Mouse (Mus musculus): Measurements from ENCODE around the gene Sptan1. TPM values are rescaled to one million over a fixed set of nuclear protein-coding genes. Genes with fewer than 3 reads are reported as not detected.
A peak's percentile ranks its signal among the peaks of the same experiment; 100 is the strongest.

The Sptan1 gene
- polyA plus RNA-seq (2014; fragmentation: Nextera tagmentation; extraction: Ambion mirVana) = 312 and 331 TPM in 2 replicates

- H3K27ac ChIP-seq (replicated peaks; ENCODE audit: low read depth, low read length) = peak within 1 kb of the TSS; percentile 95
- DNase-seq = peak; percentile 98
- peak within 1 kb of the TSS; percentile 97 for H3K9ac ChIP-seq (replicated peaks; ENCODE audit: low read length)
- H3K9me3 ChIP-seq (ENCODE audit: control insufficient read depth, low read length) = no peaks in the 10 kb centered on the region
- peak; percentile 98 for ATAC-seq (ENCODE audit: low FRiP score, low TSS enrichment)
- no peaks in the 10 kb centered on the region for H3K27me3 ChIP-seq (ENCODE audit: control insufficient read depth, insufficient read depth, low read length)
- peak within 1 kb of the TSS; percentile 95 for H3K4me3 ChIP-seq (replicated peaks; ENCODE audit: low read depth, low read length)
- WGBS = under 1% methylated on average over 81 of the region's 82 CpGs
- H3K4me1 ChIP-seq (ENCODE audit: control insufficient read depth, insufficient read depth, low read length) = peaks cover 40% of the 10 kb centered on the region
- peak within 1 kb of the TSS; percentile 71 for H3K4me2 ChIP-seq (ENCODE audit: low read length)
- H3K36me3 ChIP-seq (ENCODE audit: control insufficient read depth, insufficient read depth, low read length) = peaks cover 25% of the 10 kb centered on the region
Measured at GRCm38 (mm10) chr2:29965250-29965843, at the start of gene Sptan1. TSS of gene Sptan1 (plus strand) at chr2:29965560.

DNA sequence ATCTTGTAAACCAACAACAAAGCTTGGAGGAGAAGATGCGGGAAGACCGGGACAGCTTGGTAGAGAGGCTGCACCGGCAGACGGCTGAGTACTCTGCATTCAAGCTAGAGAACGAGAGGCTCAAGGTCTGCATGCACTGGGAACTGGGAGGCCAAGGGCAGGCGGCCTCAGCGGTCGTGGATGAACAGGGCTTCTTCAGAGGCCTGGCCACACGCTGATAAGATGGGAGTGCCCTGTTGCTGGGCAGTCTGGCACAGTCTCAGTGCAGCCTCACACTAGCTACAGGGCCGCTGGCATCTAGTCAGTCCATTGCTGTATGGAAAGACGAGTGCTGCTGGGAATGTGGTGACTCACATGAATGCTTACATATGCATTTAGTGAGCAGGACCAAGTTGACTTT, 47.7 kb upstream of the Sptan1 start:
- DNase-seq (no peak), ATAC-seq (ENCODE audit: low FRiP score, low TSS enrichment) (no peak)
- Histone ChIP-seq H3K4me1 (ENCODE audit: control insufficient read depth, insufficient read depth, low read length) (no peaks in the 10 kb centered on the region), H3K4me2 (ENCODE audit: low read length) (no peak overlapping the region), H3K4me3 (replicated peaks; ENCODE audit: low read depth, low read length) (no peak overlapping the region), H3K9ac (replicated peaks; ENCODE audit: low read length) (no peak overlapping the region), H3K9me3 (ENCODE audit: control insufficient read depth, low read length) (no peaks in the 10 kb centered on the region), H3K27ac (replicated peaks; ENCODE audit: low read depth, low read length) (no peak overlapping the region), H3K27me3 (ENCODE audit: control insufficient read depth, insufficient read depth, low read length) (no peaks in the 10 kb centered on the region), H3K36me3 (ENCODE audit: control insufficient read depth, insufficient read depth, low read length) (peaks cover 89% of the 10 kb centered on the region)
- WGBS = 93% methylated on average over 11 of the region's 11 CpGs

DNA sequence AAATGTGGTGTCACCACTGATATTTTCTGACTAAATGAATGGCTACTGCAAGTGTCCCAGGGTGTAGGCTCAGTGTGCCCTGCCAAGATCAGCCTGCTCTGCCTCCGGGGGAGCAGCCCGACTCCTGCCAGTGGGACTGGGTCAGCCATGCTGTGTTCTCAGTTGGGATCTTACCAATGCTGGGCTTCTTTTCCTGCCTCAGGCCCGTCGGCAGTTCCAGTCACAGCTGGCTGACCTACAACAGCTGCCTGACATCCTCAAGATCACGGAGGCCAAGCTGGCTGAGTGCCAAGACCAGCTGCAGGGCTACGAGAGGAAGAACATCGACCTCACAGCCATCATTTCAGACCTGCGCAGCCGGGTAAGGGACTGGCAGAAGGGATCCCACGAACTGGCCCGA, 43.3 kb upstream of the Sptan1 start:
- H3K27me3 ChIP-seq (ENCODE audit: control insufficient read depth, insufficient read depth, low read length) = no peaks in the 10 kb centered on the region
- no peaks in the 10 kb centered on the region for H3K9me3 ChIP-seq (ENCODE audit: control insufficient read depth, low read length)
- ATAC-seq (ENCODE audit: low FRiP score, low TSS enrichment) (no peak), DNase-seq (peak; percentile 41)
- no peaks in the 10 kb centered on the region for H3K4me1 ChIP-seq (ENCODE audit: control insufficient read depth, insufficient read depth, low read length)
- H3K27ac ChIP-seq (replicated peaks; ENCODE audit: low read depth, low read length) = no peak overlapping the region
- peaks cover 94% of the 10 kb centered on the region for H3K36me3 ChIP-seq (ENCODE audit: control insufficient read depth, insufficient read depth, low read length)
- H3K4me2 ChIP-seq (ENCODE audit: low read length) = no peak overlapping the region
- no peak overlapping the region for H3K9ac ChIP-seq (replicated peaks; ENCODE audit: low read length)
- H3K4me3 ChIP-seq (replicated peaks; ENCODE audit: low read depth, low read length) = no peak overlapping the region
- WGBS = 68% methylated on average over 11 of the region's 11 CpGs

GRCm38 (mm10) chr2:29926542-29926941, 38.8 kb upstream of the Sptan1 start:
- Histone ChIP-seq H3K36me3 (ENCODE audit: control insufficient read depth, insufficient read depth, low read length) (peaks cover 98% of the 10 kb centered on the region), H3K9me3 (ENCODE audit: control insufficient read depth, low read length) (no peaks in the 10 kb centered on the region), H3K27me3 (ENCODE audit: control insufficient read depth, insufficient read depth, low read length) (no peaks in the 10 kb centered on the region), H3K27ac (replicated peaks; ENCODE audit: low read depth, low read length) (no peak overlapping the region), H3K4me1 (ENCODE audit: control insufficient read depth, insufficient read depth, low read length) (no peaks in the 10 kb centered on the region), H3K4me3 (replicated peaks; ENCODE audit: low read depth, low read length) (no peak overlapping the region), H3K4me2 (ENCODE audit: low read length) (no peak overlapping the region), H3K9ac (replicated peaks; ENCODE audit: low read length) (no peak overlapping the region)
- 93% methylated on average over 5 of the region's 5 CpGs for WGBS
- no peak for DNase-seq
- no peak for ATAC-seq (ENCODE audit: low FRiP score, low TSS enrichment)

GRCm38 (mm10) chr2:29930506-29930905, 34.9 kb upstream of the Sptan1 start:
- no peak for ATAC-seq (ENCODE audit: low FRiP score, low TSS enrichment)
- H3K4me3 ChIP-seq (replicated peaks; ENCODE audit: low read depth, low read length) = no peak overlapping the region
- no peaks in the 10 kb centered on the region for H3K4me1 ChIP-seq (ENCODE audit: control insufficient read depth, insufficient read depth, low read length)
- H3K9ac ChIP-seq (replicated peaks; ENCODE audit: low read length) = no peak overlapping the region
- H3K27me3 ChIP-seq (ENCODE audit: control insufficient read depth, insufficient read depth, low read length) = no peaks in the 10 kb centered on the region
- no peaks in the 10 kb centered on the region for H3K9me3 ChIP-seq (ENCODE audit: control insufficient read depth, low read length)
- no peak overlapping the region for H3K27ac ChIP-seq (replicated peaks; ENCODE audit: low read depth, low read length)
- WGBS = 93% methylated on average over 10 of the region's 10 CpGs
- peaks cover 60% of the 10 kb centered on the region for H3K36me3 ChIP-seq (ENCODE audit: control insufficient read depth, insufficient read depth, low read length)
- no peak for DNase-seq
- H3K4me2 ChIP-seq (ENCODE audit: low read length) = no peak overlapping the region

DNA sequence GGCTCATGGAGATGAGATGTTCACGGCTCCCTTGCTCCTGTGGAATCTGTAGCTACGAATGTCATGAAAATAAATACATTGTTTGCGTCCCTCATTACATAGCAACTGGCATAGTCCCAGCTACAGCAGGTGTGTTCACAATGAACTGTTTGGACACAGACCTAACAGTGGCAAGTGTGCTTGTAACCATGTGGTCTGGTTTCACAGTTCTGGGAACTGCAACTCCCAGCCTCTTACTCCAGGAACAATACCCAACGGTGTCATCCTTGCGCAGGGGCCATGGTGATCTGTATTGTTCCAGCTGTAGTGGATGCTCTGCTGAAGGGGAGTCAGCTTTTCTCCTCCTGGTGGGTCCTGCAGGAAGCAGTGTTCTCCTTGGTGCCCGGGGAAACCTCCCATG, 34.2 kb upstream of the Sptan1 start:
- no peaks in the 10 kb centered on the region for H3K27me3 ChIP-seq (ENCODE audit: control insufficient read depth, insufficient read depth, low read length)
- 90% methylated on average over 6 of the region's 6 CpGs for WGBS
- no peak overlapping the region for H3K9ac ChIP-seq (replicated peaks; ENCODE audit: low read length)
- no peak overlapping the region for H3K4me2 ChIP-seq (ENCODE audit: low read length)
- DNase-seq (no peak), ATAC-seq (ENCODE audit: low FRiP score, low TSS enrichment) (no peak)
- peaks cover 53% of the 10 kb centered on the region for H3K36me3 ChIP-seq (ENCODE audit: control insufficient read depth, insufficient read depth, low read length)
- H3K4me3 ChIP-seq (replicated peaks; ENCODE audit: low read depth, low read length) = no peak overlapping the region
- peaks cover 4% of the 10 kb centered on the region for H3K4me1 ChIP-seq (ENCODE audit: control insufficient read depth, insufficient read depth, low read length)
- no peaks in the 10 kb centered on the region for H3K9me3 ChIP-seq (ENCODE audit: control insufficient read depth, low read length)
- H3K27ac ChIP-seq (replicated peaks; ENCODE audit: low read depth, low read length) = no peak overlapping the region

GRCm38 (mm10) chr2:29934906-29935599, 30.3 kb upstream of the Sptan1 start, which contains the start of gene Gle1:
TSS of gene Gle1 (plus strand) at chr2:29935426.
- peaks cover 44% of the 10 kb centered on the region for H3K36me3 ChIP-seq (ENCODE audit: control insufficient read depth, insufficient read depth, low read length)
- ATAC-seq (ENCODE audit: low FRiP score, low TSS enrichment) = peak; percentile 94
- H3K4me3 ChIP-seq (replicated peaks; ENCODE audit: low read depth, low read length) = peak within 1 kb of the TSS; percentile 83
- WGBS = 3% methylated on average over 44 of the region's 44 CpGs
- H3K9ac ChIP-seq (replicated peaks; ENCODE audit: low read length) = peak within 1 kb of the TSS; percentile 58
- peak; percentile 98 for DNase-seq
- H3K4me1 ChIP-seq (ENCODE audit: control insufficient read depth, insufficient read depth, low read length) = peaks cover 4% of the 10 kb centered on the region
- no peaks in the 10 kb centered on the region for H3K27me3 ChIP-seq (ENCODE audit: control insufficient read depth, insufficient read depth, low read length)
- peak within 1 kb of the TSS; percentile 70 for H3K4me2 ChIP-seq (ENCODE audit: low read length)
- H3K27ac ChIP-seq (replicated peaks; ENCODE audit: low read depth, low read length) = peak within 1 kb of the TSS; percentile 83
- H3K9me3 ChIP-seq (ENCODE audit: control insufficient read depth, low read length) = no peaks in the 10 kb centered on the region

GRCm38 (mm10) chr2:29940073-29940472, 25.3 kb upstream of the Sptan1 start:
- H3K9ac ChIP-seq (replicated peaks; ENCODE audit: low read length) = no peak overlapping the region
- H3K4me3 ChIP-seq (replicated peaks; ENCODE audit: low read depth, low read length) = no peak overlapping the region
- DNase-seq = no peak
- WGBS = 96% methylated on average over 9 of the region's 9 CpGs
- ATAC-seq (ENCODE audit: low FRiP score, low TSS enrichment) = no peak
- no peak overlapping the region for H3K27ac ChIP-seq (replicated peaks; ENCODE audit: low read depth, low read length)
- H3K27me3 ChIP-seq (ENCODE audit: control insufficient read depth, insufficient read depth, low read length) = no peaks in the 10 kb centered on the region
- peaks cover 4% of the 10 kb centered on the region for H3K4me1 ChIP-seq (ENCODE audit: control insufficient read depth, insufficient read depth, low read length)
- H3K36me3 ChIP-seq (ENCODE audit: control insufficient read depth, insufficient read depth, low read length) = peaks cover 77% of the 10 kb centered on the region
- no peaks in the 10 kb centered on the region for H3K9me3 ChIP-seq (ENCODE audit: control insufficient read depth, low read length)
- H3K4me2 ChIP-seq (ENCODE audit: low read length) = no peak overlapping the region

DNA sequence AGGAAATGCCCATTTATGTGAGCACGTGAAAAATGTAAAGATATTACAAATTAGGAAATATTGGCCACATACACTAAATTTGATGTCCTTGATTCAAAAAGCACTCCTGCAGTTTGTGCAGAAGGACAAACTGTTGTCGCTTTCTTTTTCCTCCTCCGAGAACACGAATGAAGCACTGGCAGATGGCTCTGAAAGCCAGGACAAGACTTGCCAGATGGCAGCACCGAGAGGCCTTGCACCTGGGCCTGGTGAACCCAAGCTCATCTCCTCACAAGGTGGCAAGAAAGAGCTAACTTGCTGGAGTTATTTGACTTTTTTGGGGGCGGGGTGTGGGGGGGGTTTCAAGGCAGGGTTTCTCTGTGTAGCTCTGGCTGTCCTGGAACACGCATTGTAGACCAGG, 24.5 kb upstream of the Sptan1 start:
- Histone ChIP-seq H3K27me3 (ENCODE audit: control insufficient read depth, insufficient read depth, low read length) (no peaks in the 10 kb centered on the region), H3K9ac (replicated peaks; ENCODE audit: low read length) (no peak overlapping the region), H3K36me3 (ENCODE audit: control insufficient read depth, insufficient read depth, low read length) (peaks cover 84% of the 10 kb centered on the region), H3K4me3 (replicated peaks; ENCODE audit: low read depth, low read length) (no peak overlapping the region), H3K27ac (replicated peaks; ENCODE audit: low read depth, low read length) (no peak overlapping the region), H3K9me3 (ENCODE audit: control insufficient read depth, low read length) (no peaks in the 10 kb centered on the region), H3K4me1 (ENCODE audit: control insufficient read depth, insufficient read depth, low read length) (peaks cover 4% of the 10 kb centered on the region), H3K4me2 (ENCODE audit: low read length) (no peak overlapping the region)
- DNase-seq = no peak
- ATAC-seq (ENCODE audit: low FRiP score, low TSS enrichment) = no peak
- WGBS = 95% methylated on average over 7 of the region's 7 CpGs
